Mouse (Mus musculus): Measurements from ENCODE around the gene Tacr3. TPM values are rescaled to one million over a fixed set of nuclear protein-coding genes. Genes with fewer than 3 reads are reported as not detected.

Gene Tacr3
- total RNA-seq (2021), result 1 to 10 TPM; 1.6 to 2.6 TPM

DNA sequence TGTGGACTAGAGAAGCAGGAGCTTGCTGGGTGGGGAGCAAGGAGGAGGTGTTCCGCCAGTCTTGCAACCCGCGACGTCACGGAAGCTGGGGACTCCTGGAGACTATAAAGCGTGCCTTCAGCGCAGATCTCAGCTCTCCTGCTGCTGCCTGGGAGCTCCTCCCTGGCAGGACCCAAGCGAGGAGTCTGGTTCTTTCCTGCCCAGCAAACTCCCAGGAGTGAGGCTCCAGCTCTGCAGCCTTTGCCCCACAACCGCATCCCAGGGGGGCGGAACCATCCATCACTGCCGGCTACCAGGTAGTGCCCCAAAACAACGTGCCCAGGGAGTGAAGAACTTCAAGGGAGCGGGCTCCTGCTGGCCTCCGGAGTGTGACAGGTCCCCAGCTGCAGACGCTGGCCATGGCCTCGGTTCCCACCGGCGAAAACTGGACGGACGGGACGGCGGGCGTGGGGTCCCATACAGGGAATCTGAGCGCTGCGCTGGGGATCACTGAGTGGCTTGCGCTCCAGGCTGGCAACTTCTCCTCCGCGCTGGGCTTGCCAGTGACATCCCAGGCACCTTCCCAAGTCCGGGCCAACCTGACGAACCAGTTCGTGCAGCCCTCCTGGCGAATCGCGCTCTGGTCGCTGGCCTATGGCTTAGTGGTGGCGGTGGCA, at the start of gene Tacr3:
Gene Tacr3 (plus strand): TSS at position 133 of the 656 bp plus-strand sequence.
- DNase-seq (ENCODE audit: low spot score in 2 of 2), result peak; percentile 22 to 24

DNA sequence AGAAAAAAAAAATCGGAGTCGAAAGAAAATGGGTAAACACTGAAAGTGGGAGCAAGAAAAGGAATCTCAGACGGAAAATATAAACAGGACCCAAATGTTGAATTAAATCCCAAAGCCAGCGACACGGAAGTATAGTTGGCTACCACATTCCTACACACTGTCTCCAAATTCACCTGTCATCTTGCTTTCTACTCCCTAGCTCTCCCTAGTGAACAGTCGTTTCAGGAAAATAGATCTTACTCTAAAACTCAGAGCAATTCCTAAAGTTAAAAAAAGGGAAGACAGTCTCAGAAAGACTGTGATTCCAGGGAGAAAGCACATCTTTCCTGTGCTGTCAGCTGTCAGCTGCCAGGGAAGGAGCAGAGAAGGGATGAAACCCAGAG, 324 bp upstream of the Tacr3 start:
- DNase-seq (ENCODE audit: low spot score in 2 of 2), result no peak
- intact Hi-C loops (cut with DNase I), result no loop called here

More for the DNA sequence above, at the start of gene Tacr3:
- intact Hi-C loops (cut with DNase I), result no loop called here

DNA sequence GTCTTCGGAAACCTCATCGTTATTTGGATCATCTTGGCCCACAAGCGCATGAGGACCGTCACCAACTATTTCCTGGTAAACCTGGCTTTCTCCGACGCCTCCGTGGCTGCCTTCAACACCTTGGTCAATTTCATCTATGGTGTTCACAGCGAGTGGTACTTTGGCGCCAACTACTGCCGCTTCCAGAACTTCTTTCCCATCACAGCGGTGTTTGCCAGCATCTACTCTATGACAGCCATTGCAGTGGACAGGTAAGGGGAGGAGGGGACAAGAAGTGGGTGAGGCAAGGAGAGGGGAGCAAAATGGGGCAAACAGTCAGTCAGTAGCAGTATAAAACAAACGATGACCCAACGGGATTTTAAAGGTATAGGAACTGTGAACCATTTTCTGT, 719 bp downstream of the Tacr3 start:
- intact Hi-C loops (cut with DNase I), result no loop called here
- DNase-seq (ENCODE audit: low spot score in 2 of 2), result peak; percentile 3 to 28

DNA sequence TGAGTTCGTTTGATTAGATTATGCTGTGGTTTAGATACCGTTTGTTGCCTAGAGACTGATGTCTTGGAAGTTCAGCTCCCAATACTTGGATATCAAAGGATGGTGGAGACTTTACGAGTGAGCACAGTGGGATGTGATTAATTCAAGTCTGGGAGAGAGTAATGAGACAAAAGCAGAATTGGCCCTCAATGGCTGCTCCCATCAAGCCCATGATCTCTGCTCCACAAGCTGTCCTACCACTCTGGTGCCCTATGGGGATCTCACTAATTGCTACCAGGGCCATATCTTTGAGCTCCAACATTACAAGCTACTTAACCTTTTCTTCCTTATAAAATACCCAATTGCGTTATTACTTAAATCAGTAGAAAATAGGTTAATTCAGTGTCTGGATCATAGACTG, 22.5 kb downstream of the Tacr3 start:
- intact Hi-C loops (cut with DNase I), result no loop called here

DNA sequence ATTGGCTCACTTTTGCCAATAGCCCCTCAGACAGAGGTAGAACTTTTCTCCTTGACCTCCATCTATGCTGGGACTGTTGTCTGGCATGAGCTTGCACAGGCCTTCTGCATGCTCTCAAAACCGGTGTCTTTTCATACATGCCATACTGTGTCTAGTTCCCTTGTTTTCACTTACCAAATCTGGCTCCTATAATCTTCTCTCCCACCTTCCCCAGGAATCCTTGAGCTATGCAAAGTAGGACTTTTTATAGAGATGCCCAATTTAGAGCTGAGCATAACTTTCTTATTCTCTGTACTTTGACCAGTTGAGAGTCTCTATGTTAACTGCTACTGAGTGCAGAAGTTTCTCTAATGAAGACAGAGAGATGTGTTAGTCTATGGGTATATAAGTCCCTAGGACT, 48.9 kb downstream of the Tacr3 start:
- intact Hi-C loops (cut with DNase I), result no loop called here
- peak in 1 of 2 experiments; percentile 17 for DNase-seq (ENCODE audit: low spot score in 2 of 2)

More for the DNA sequence above, 22.5 kb downstream of the Tacr3 start:
- no peak for DNase-seq (ENCODE audit: low spot score in 2 of 2)

DNA sequence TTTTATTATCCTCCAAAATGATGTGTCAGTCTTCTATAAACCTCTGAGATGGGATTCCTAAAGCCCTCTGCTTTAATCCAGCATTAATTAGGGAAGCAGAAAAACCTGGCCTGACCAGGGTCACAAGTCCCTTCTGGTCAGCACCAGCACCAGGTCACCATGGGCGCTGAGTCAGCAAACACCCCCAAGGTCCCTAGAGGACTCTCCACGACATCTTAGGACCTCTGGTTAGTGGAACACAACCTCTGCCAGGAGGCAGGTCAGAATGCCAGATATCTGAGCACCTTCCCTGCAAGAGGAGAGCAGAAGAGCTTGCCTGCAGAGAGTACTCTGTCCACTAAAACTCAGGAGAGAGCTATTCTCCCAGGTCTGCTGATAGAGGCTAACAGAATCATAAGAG, 67.0 kb downstream of the Tacr3 start:
- DNase-seq (ENCODE audit: low spot score in 2 of 2), result no peak
- intact Hi-C loops (cut with DNase I), result no loop called here

DNA sequence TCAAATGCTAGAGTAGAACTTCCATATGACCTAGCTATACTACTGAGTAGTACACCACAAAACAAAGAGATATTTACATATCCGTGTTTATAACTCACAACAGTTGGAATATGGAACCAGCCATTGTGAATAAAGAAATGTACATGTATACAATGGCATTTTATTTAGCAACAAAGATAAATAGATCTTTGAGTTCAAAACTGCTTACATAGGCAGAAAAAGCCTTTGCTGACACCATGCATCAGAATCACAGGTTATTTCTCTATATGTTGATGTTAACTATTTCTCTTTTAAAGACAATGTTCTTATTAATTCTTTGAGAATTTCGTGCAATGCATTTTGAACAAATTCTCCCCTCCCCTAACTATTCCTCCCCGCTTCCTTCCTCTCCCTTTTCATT, 80.1 kb downstream of the Tacr3 start:
- intact Hi-C loops (cut with DNase I), result no loop called here
- no peak for DNase-seq (ENCODE audit: low spot score in 2 of 2)

DNA sequence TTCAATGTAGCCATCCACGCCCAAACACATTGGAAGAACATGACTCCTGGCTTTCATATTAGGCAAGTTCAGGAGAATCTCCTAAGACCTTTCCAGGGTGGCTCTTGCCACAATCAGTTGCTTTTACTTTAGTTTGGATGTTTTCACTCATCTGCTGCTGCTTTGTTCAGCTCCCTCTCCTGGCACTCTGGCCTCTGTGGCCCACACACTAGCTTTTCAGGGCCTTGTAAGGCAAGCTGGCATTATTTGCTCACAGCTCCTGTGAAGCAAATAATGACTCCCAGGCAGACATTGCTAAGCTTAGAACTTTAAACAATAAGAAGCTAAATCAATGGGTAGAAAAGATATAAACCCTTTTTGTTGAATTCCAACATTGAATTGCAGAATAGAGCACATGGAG, 105.9 kb downstream of the Tacr3 start:
- intact Hi-C loops (cut with DNase I), result no loop called here
- DNase-seq (ENCODE audit: low spot score in 2 of 2), result no peak

DNA sequence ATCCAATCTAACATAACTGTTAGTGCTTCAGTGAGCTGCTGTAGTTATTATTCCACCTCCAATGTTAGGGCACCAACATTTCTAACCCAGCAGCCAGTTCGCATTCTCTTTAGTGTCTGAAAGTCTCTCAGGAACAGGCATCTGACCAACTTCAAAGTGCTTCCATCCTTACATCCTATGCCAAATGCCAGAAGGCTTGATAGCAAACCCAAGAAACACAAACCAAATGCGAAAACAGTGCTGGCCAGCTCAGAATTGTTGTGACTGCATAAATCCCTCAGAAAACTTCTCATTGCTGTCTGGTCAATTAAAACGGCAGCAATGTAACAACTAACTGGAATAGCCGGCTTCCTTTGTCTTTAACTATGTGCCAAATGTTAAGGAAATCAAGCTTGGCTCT, 106.7 kb downstream of the Tacr3 start:
- no peak for DNase-seq (ENCODE audit: low spot score in 2 of 2)
- intact Hi-C loops (cut with DNase I), result no loop called here

DNA sequence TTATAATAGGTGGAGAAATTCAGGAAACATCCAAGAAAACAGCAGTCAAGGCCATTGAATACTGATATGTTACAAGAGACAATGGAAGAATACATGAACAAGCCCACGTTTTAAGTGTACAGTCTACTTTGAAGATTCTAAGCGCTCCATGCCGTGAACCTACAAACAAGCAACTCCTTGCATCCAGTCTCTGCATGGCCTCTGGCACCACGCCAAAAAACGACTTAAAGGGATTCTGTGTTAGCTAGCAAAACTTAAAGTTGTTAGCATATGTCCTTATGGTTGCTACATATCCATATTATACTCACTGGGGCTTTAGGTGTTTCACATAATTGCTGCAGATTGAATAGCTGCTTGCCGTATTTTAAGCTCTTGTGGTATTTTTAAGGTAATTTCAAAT, 134.7 kb downstream of the Tacr3 start:
- DNase-seq (ENCODE audit: low spot score in 2 of 2), result no peak
- intact Hi-C loops (cut with DNase I), result no loop called here

DNA sequence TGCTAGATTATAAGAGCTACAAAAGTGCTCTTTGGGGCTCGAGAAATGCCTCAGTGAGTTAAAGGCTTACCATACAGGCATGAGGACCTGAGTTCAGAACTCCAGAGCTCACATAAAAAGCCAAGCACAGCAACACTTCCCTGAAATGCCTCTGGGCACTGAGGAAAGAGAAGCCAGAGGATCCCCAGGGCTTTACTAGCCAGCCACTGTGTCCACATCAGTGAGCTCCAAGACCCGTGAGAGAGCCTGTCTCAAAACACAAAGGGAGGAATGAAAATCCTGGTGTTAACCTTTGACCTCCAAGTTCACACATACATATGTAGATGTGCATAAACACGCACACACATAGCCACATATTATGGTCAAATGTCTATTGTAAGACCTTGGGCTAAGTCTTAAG, 150.1 kb downstream of the Tacr3 start:
- intact Hi-C loops (cut with DNase I), result no loop called here
- no peak for DNase-seq (ENCODE audit: low spot score in 2 of 2)

DNA sequence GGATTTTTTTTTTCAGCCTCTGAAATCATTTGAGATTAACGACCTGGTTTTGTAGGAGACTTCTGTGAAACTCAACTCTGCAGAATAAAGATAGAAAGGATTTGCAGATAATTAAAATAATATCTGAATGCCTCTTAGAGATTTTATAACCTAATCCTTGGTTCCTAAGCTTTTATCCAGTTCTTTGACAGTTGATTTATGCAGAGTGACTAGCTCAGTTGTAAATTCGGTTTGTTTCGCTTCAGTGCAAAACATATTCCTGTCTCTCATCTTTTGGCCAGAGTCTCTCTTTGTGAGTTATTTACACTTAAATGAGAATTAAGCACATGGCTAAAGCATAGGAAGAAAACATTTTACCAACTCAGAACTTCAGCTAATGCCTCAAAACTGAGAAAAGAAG, 151.3 kb downstream of the Tacr3 start:
- intact Hi-C loops (cut with DNase I), result no loop called here
- DNase-seq (ENCODE audit: low spot score in 2 of 2), result no peak
